Mouse (Mus musculus): Measurements from ENCODE around the gene Nhs. TPM values are rescaled to one million over a fixed set of nuclear protein-coding genes. Genes with fewer than 3 reads are reported as not detected.

Nhs gene
- polyA plus RNA-seq, 1 experiment = not detected

- Histone ChIP-seq H3K27me3 (replicated peaks) (peaks cover 18% of the 10 kb centered on the region), H3K9me3 (no peaks in the 10 kb centered on the region), H3K36me3 (replicated peaks; ENCODE audit: low read length) (no peaks in the 10 kb centered on the region), H3K4me1 (0 out of 2 replicates have a peak, but pooled peaks cover 3% of the 10 kb centered on the region), H3K4me3 (replicated peaks) (no peak overlapping the region)
- TF ChIP-seq FLI1 (IDR thresholded peaks at IDR 0.05; ENCODE audit: low read length) (no peak), GATA1 (IDR thresholded peaks at IDR 0.05; ENCODE audit: borderline replicate concordance, low read length) (no peak)
Measured at GRCm38 (mm10) chrX:162021724-162022123, 137.8 kb downstream of the Nhs start.

GRCm38 (mm10) chrX:162020039-162020566 lies 139.4 kb downstream of the Nhs start:
- Histone ChIP-seq H3K4me3 (replicated peaks) (no peak overlapping the region), H3K4me1 (no peaks in the 10 kb centered on the region)

GRCm38 (mm10) chrX:162017471-162017870 lies 142.1 kb downstream of the Nhs start:
- peaks cover 16% of the 10 kb centered on the region for H3K27me3 ChIP-seq (replicated peaks)
- no peaks in the 10 kb centered on the region for H3K4me1 ChIP-seq
- TF ChIP-seq FLI1 (IDR thresholded peaks at IDR 0.05; ENCODE audit: low read length) (no peak), GATA1 (IDR thresholded peaks at IDR 0.05; ENCODE audit: borderline replicate concordance, low read length) (no peak)
- no peaks in the 10 kb centered on the region for H3K9me3 ChIP-seq
- H3K4me3 ChIP-seq (replicated peaks) = no peak overlapping the region
- no peaks in the 10 kb centered on the region for H3K36me3 ChIP-seq (replicated peaks; ENCODE audit: low read length)

More at GRCm38 (mm10) chrX:162020039-162020566, 139.4 kb downstream of the Nhs start:
- TF ChIP-seq FLI1 (IDR thresholded peaks at IDR 0.05; ENCODE audit: low read length) = no peak
- no peak for TF ChIP-seq GATA1 (IDR thresholded peaks at IDR 0.05; ENCODE audit: borderline replicate concordance, low read length)
- Histone ChIP-seq H3K36me3 (replicated peaks; ENCODE audit: low read length) (no peaks in the 10 kb centered on the region), H3K9me3 (no peaks in the 10 kb centered on the region), H3K27me3 (replicated peaks) (peaks cover 16% of the 10 kb centered on the region)

GRCm38 (mm10) chrX:162012570-162012969 lies 147.0 kb downstream of the Nhs start:
- Histone ChIP-seq H3K4me1 (no peaks in the 10 kb centered on the region), H3K27me3 (replicated peaks) (peaks cover 28% of the 10 kb centered on the region), H3K4me3 (replicated peaks) (no peak overlapping the region), H3K36me3 (replicated peaks; ENCODE audit: low read length) (no peaks in the 10 kb centered on the region), H3K9me3 (no peaks in the 10 kb centered on the region)
- no peak for TF ChIP-seq GATA1 (IDR thresholded peaks at IDR 0.05; ENCODE audit: borderline replicate concordance, low read length)
- TF ChIP-seq FLI1 (IDR thresholded peaks at IDR 0.05; ENCODE audit: low read length) = no peak

- Histone ChIP-seq H3K4me3 (replicated peaks) (no peak overlapping the region), H3K36me3 (replicated peaks; ENCODE audit: low read length) (no peaks in the 10 kb centered on the region), H3K27me3 (replicated peaks) (peaks cover 27% of the 10 kb centered on the region), H3K4me1 (no peaks in the 10 kb centered on the region), H3K9me3 (no peaks in the 10 kb centered on the region)
- TF ChIP-seq FLI1 (IDR thresholded peaks at IDR 0.05; ENCODE audit: low read length) (no peak), GATA1 (IDR thresholded peaks at IDR 0.05; ENCODE audit: borderline replicate concordance, low read length) (no peak)
Measured at GRCm38 (mm10) chrX:162009876-162010275, 149.7 kb downstream of the Nhs start.

- Histone ChIP-seq H3K27me3 (replicated peaks) (peaks cover 20% of the 10 kb centered on the region), H3K9me3 (no peaks in the 10 kb centered on the region), H3K36me3 (replicated peaks; ENCODE audit: low read length) (no peaks in the 10 kb centered on the region), H3K4me3 (replicated peaks) (no peak overlapping the region), H3K4me1 (no peaks in the 10 kb centered on the region)
- TF ChIP-seq FLI1 (IDR thresholded peaks at IDR 0.05; ENCODE audit: low read length) = no peak
- no peak for TF ChIP-seq GATA1 (IDR thresholded peaks at IDR 0.05; ENCODE audit: borderline replicate concordance, low read length)
Measured at GRCm38 (mm10) chrX:162003818-162004217, 155.7 kb downstream of the Nhs start.

- Histone ChIP-seq H3K4me3 (replicated peaks) (no peak overlapping the region), H3K36me3 (replicated peaks; ENCODE audit: low read length) (no peaks in the 10 kb centered on the region), H3K9me3 (peaks cover 4% of the 10 kb centered on the region; the same call in 1 of the 2 replicates), H3K4me1 (no peaks in the 10 kb centered on the region), H3K27me3 (replicated peaks) (peaks cover 23% of the 10 kb centered on the region)
- TF ChIP-seq GATA1 (IDR thresholded peaks at IDR 0.05; ENCODE audit: borderline replicate concordance, low read length) (no peak), FLI1 (IDR thresholded peaks at IDR 0.05; ENCODE audit: low read length) (no peak)
Measured at GRCm38 (mm10) chrX:161998876-161999275, 160.7 kb downstream of the Nhs start.

- H3K9me3 ChIP-seq = peaks cover 4% of the 10 kb centered on the region; the same call in 1 of the 2 replicates
- H3K4me3 ChIP-seq (replicated peaks) = no peak overlapping the region
- TF ChIP-seq GATA1 (IDR thresholded peaks at IDR 0.05; ENCODE audit: borderline replicate concordance, low read length) = no peak
- TF ChIP-seq FLI1 (IDR thresholded peaks at IDR 0.05; ENCODE audit: low read length) = no peak
- H3K36me3 ChIP-seq (replicated peaks; ENCODE audit: low read length) = no peaks in the 10 kb centered on the region
- peaks cover 22% of the 10 kb centered on the region for H3K27me3 ChIP-seq (replicated peaks)
- H3K4me1 ChIP-seq = no peaks in the 10 kb centered on the region
Measured at GRCm38 (mm10) chrX:161997170-161997795, 162.2 kb downstream of the Nhs start.

- TF ChIP-seq FLI1 (IDR thresholded peaks at IDR 0.05; ENCODE audit: low read length) (no peak), GATA1 (IDR thresholded peaks at IDR 0.05; ENCODE audit: borderline replicate concordance, low read length) (no peak)
- H3K9me3 ChIP-seq = no peaks in the 10 kb centered on the region
- H3K4me1 ChIP-seq = no peaks in the 10 kb centered on the region
- peaks cover 27% of the 10 kb centered on the region for H3K27me3 ChIP-seq (replicated peaks)
- H3K4me3 ChIP-seq (replicated peaks) = no peak overlapping the region
- no peaks in the 10 kb centered on the region for H3K36me3 ChIP-seq (replicated peaks; ENCODE audit: low read length)
Measured at GRCm38 (mm10) chrX:161990171-161990570, 169.4 kb downstream of the Nhs start.

- peaks cover 17% of the 10 kb centered on the region for H3K27me3 ChIP-seq (replicated peaks)
- no peak overlapping the region for H3K4me3 ChIP-seq (replicated peaks)
- no peak for TF ChIP-seq FLI1 (IDR thresholded peaks at IDR 0.05; ENCODE audit: low read length)
- H3K36me3 ChIP-seq (replicated peaks; ENCODE audit: low read length) = no peaks in the 10 kb centered on the region
- H3K4me1 ChIP-seq = no peaks in the 10 kb centered on the region
- no peaks in the 10 kb centered on the region for H3K9me3 ChIP-seq
Measured at GRCm38 (mm10) chrX:161984961-161985360, 174.6 kb downstream of the Nhs start.

Data from megakaryocyte, embryonic 14.5 days (primary cell).